Mouse (Mus musculus): Measurements from ENCODE around the gene Cep164. TPM values are rescaled to one million over a fixed set of nuclear protein-coding genes. Genes with fewer than 3 reads are reported as not detected.
"Not testable (repeated sequence)": the region's sequence is repeated elsewhere in the genome, so short reads cannot be mapped to it uniquely, and the experiment has no call there.

The Cep164 gene
- polyA plus RNA-seq, 1 experiment from 2014 or later = 34.6 TPM

- Histone ChIP-seq H3K4me2 (replicated peaks; ENCODE audit: low read depth, low read length) (no peak overlapping the region), H3K4me3 (ENCODE audit: low read depth, low read length) (no peak overlapping the region), H3K36me3 (ENCODE audit: control insufficient read depth, insufficient read depth, low read length) (peaks cover 3% of the 10 kb centered on the region; the same call in 1 of the 2 replicates), H3K27me3 (ENCODE audit: control insufficient read depth, insufficient read depth, low read length) (no peaks in the 10 kb centered on the region), H3K27ac (ENCODE audit: low read length) (peak overlapping the region; percentile 85; the same call in 1 of the 2 replicates), H3K9ac (replicated peaks; ENCODE audit: low read depth, low read length) (no peak overlapping the region), H3K4me1 (ENCODE audit: control insufficient read depth, insufficient read depth, low read length) (peaks cover 22% of the 10 kb centered on the region; the same call in 1 of the 2 replicates), H3K9me3 (ENCODE audit: control insufficient read depth, low read depth, low read length) (no peaks in the 10 kb centered on the region)
- ATAC-seq (ENCODE audit: insufficient number of reproducible peaks, insufficient read depth, low FRiP score, low read depth) = no peak
- 54% methylated on average over 5 of the region's 5 CpGs for WGBS
Observed at GRCm38 (mm10) chr9:45851330-45851729, 22.8 kb upstream of the Cep164 start.

GRCm38 (mm10) chr9:45850528-45851155, 22.2 kb upstream of the Cep164 start:
- 57% methylated on average over 8 of the region's 8 CpGs for WGBS
- H3K4me3 ChIP-seq (ENCODE audit: low read depth, low read length) = no peak overlapping the region
- ATAC-seq (ENCODE audit: insufficient number of reproducible peaks, insufficient read depth, low FRiP score, low read depth) = no peak
- H3K9ac ChIP-seq (replicated peaks; ENCODE audit: low read depth, low read length) = no peak overlapping the region
- H3K4me1 ChIP-seq (ENCODE audit: control insufficient read depth, insufficient read depth, low read length) = peaks cover 22% of the 10 kb centered on the region; the same call in 1 of the 2 replicates
- peaks cover 3% of the 10 kb centered on the region; the same call in 1 of the 2 replicates for H3K36me3 ChIP-seq (ENCODE audit: control insufficient read depth, insufficient read depth, low read length)
- H3K4me2 ChIP-seq (replicated peaks; ENCODE audit: low read depth, low read length) = no peak overlapping the region
- H3K9me3 ChIP-seq (ENCODE audit: control insufficient read depth, low read depth, low read length) = no peaks in the 10 kb centered on the region
- peak overlapping the region; percentile 85 for H3K27ac ChIP-seq (ENCODE audit: low read length)
- H3K27me3 ChIP-seq (ENCODE audit: control insufficient read depth, insufficient read depth, low read length) = no peaks in the 10 kb centered on the region

- Histone ChIP-seq H3K4me2 (replicated peaks; ENCODE audit: low read depth, low read length) (no peak overlapping the region), H3K9me3 (ENCODE audit: control insufficient read depth, low read depth, low read length) (no peaks in the 10 kb centered on the region), H3K4me3 (ENCODE audit: low read depth, low read length) (no peak overlapping the region), H3K36me3 (ENCODE audit: control insufficient read depth, insufficient read depth, low read length) (peaks cover 3% of the 10 kb centered on the region; the same call in 1 of the 2 replicates), H3K27me3 (ENCODE audit: control insufficient read depth, insufficient read depth, low read length) (no peaks in the 10 kb centered on the region), H3K4me1 (ENCODE audit: control insufficient read depth, insufficient read depth, low read length) (peaks cover 22% of the 10 kb centered on the region; the same call in 1 of the 2 replicates), H3K27ac (ENCODE audit: low read length) (peak overlapping the region; percentile 85), H3K9ac (replicated peaks; ENCODE audit: low read depth, low read length) (peak overlapping the region; percentile 25; the same call in 1 of the 2 replicates)
- ATAC-seq (ENCODE audit: insufficient number of reproducible peaks, insufficient read depth, low FRiP score, low read depth) = 0 out of 2 replicates have a peak, but pooled peaks have one; percentile 36
- WGBS = 54% methylated on average over 9 of the region's 9 CpGs
Observed at GRCm38 (mm10) chr9:45849528-45850408, 21.3 kb upstream of the Cep164 start.

- Histone ChIP-seq H3K27ac (ENCODE audit: low read length) (no peak overlapping the region), H3K9ac (replicated peaks; ENCODE audit: low read depth, low read length) (no peak overlapping the region), H3K4me3 (ENCODE audit: low read depth, low read length) (no peak overlapping the region), H3K9me3 (ENCODE audit: control insufficient read depth, low read depth, low read length) (no peaks in the 10 kb centered on the region), H3K4me1 (ENCODE audit: control insufficient read depth, insufficient read depth, low read length) (peaks cover 25% of the 10 kb centered on the region; the same call in 1 of the 2 replicates), H3K4me2 (replicated peaks; ENCODE audit: low read depth, low read length) (no peak overlapping the region), H3K27me3 (ENCODE audit: control insufficient read depth, insufficient read depth, low read length) (no peaks in the 10 kb centered on the region), H3K36me3 (ENCODE audit: control insufficient read depth, insufficient read depth, low read length) (no peaks in the 10 kb centered on the region; the same call in 1 of the 2 replicates)
- WGBS = 85% methylated on average over 5 of the region's 5 CpGs
- no peak for ATAC-seq (ENCODE audit: insufficient number of reproducible peaks, insufficient read depth, low FRiP score, low read depth)
Observed at GRCm38 (mm10) chr9:45846891-45847460, 18.5 kb upstream of the Cep164 start.

- H3K9me3 ChIP-seq (ENCODE audit: control insufficient read depth, low read depth, low read length); H3K9ac ChIP-seq (replicated peaks; ENCODE audit: low read depth, low read length); H3K4me2 ChIP-seq (replicated peaks; ENCODE audit: low read depth, low read length); H3K27ac ChIP-seq (ENCODE audit: low read length); H3K36me3 ChIP-seq (ENCODE audit: control insufficient read depth, insufficient read depth, low read length); H3K27me3 ChIP-seq (ENCODE audit: control insufficient read depth, insufficient read depth, low read length); ATAC-seq (ENCODE audit: insufficient number of reproducible peaks, insufficient read depth, low FRiP score, low read depth); H3K4me3 ChIP-seq (ENCODE audit: low read depth, low read length): not testable (repeated sequence)
- H3K4me1 ChIP-seq (ENCODE audit: control insufficient read depth, insufficient read depth, low read length) = peaks cover 25% of the 10 kb centered on the region; the same call in 1 of the 2 replicates
- 64% methylated on average over 2 of the region's 2 CpGs for WGBS
Observed at GRCm38 (mm10) chr9:45846176-45846575, 17.7 kb upstream of the Cep164 start.

GRCm38 (mm10) chr9:45845541-45845940, 17.1 kb upstream of the Cep164 start:
- no peak overlapping the region for H3K4me3 ChIP-seq (ENCODE audit: low read depth, low read length)
- H3K27ac ChIP-seq (ENCODE audit: low read length) = no peak overlapping the region
- H3K4me2 ChIP-seq (replicated peaks; ENCODE audit: low read depth, low read length) = no peak overlapping the region
- no peak for ATAC-seq (ENCODE audit: insufficient number of reproducible peaks, insufficient read depth, low FRiP score, low read depth)
- no peaks in the 10 kb centered on the region; the same call in none of the 2 replicates for H3K36me3 ChIP-seq (ENCODE audit: control insufficient read depth, insufficient read depth, low read length)
- no peaks in the 10 kb centered on the region for H3K27me3 ChIP-seq (ENCODE audit: control insufficient read depth, insufficient read depth, low read length)
- H3K9me3 ChIP-seq (ENCODE audit: control insufficient read depth, low read depth, low read length) = no peaks in the 10 kb centered on the region
- H3K9ac ChIP-seq (replicated peaks; ENCODE audit: low read depth, low read length) = no peak overlapping the region
- H3K4me1 ChIP-seq (ENCODE audit: control insufficient read depth, insufficient read depth, low read length) = peaks cover 28% of the 10 kb centered on the region; the same call in 1 of the 2 replicates
- WGBS = 89% methylated on average over 3 of the region's 3 CpGs

- 72% methylated on average over 1 of the region's 1 CpGs for WGBS
- no peaks in the 10 kb centered on the region; the same call in 1 of the 2 replicates for H3K36me3 ChIP-seq (ENCODE audit: control insufficient read depth, insufficient read depth, low read length)
- no peaks in the 10 kb centered on the region for H3K27me3 ChIP-seq (ENCODE audit: control insufficient read depth, insufficient read depth, low read length)
- no peak overlapping the region for H3K4me3 ChIP-seq (ENCODE audit: low read depth, low read length)
- H3K27ac ChIP-seq (ENCODE audit: low read length) = no peak overlapping the region
- no peak overlapping the region for H3K9ac ChIP-seq (replicated peaks; ENCODE audit: low read depth, low read length)
- no peak for ATAC-seq (ENCODE audit: insufficient number of reproducible peaks, insufficient read depth, low FRiP score, low read depth)
- H3K9me3 ChIP-seq (ENCODE audit: control insufficient read depth, low read depth, low read length) = no peaks in the 10 kb centered on the region
- no peak overlapping the region for H3K4me2 ChIP-seq (replicated peaks; ENCODE audit: low read depth, low read length)
- peaks cover 26% of the 10 kb centered on the region for H3K4me1 ChIP-seq (ENCODE audit: control insufficient read depth, insufficient read depth, low read length)
Observed at GRCm38 (mm10) chr9:45843780-45844179, 15.3 kb upstream of the Cep164 start.

GRCm38 (mm10) chr9:45843007-45843406, 14.5 kb upstream of the Cep164 start:
- peaks cover 26% of the 10 kb centered on the region for H3K4me1 ChIP-seq (ENCODE audit: control insufficient read depth, insufficient read depth, low read length)
- H3K4me2 ChIP-seq (replicated peaks; ENCODE audit: low read depth, low read length) = no peak overlapping the region
- no peak overlapping the region for H3K4me3 ChIP-seq (ENCODE audit: low read depth, low read length)
- no peaks in the 10 kb centered on the region; the same call in 1 of the 2 replicates for H3K36me3 ChIP-seq (ENCODE audit: control insufficient read depth, insufficient read depth, low read length)
- no peaks in the 10 kb centered on the region for H3K27me3 ChIP-seq (ENCODE audit: control insufficient read depth, insufficient read depth, low read length)
- H3K27ac ChIP-seq (ENCODE audit: low read length) = no peak overlapping the region
- H3K9ac ChIP-seq (replicated peaks; ENCODE audit: low read depth, low read length) = no peak overlapping the region
- H3K9me3 ChIP-seq (ENCODE audit: control insufficient read depth, low read depth, low read length) = no peaks in the 10 kb centered on the region
- ATAC-seq (ENCODE audit: insufficient number of reproducible peaks, insufficient read depth, low FRiP score, low read depth) = no peak
- 73% methylated on average over 5 of the region's 5 CpGs for WGBS
